Mouse (Mus musculus) embryonic facial prominence, embryonic 15.5 days (tissue): Measurements from ENCODE around the gene Lrp8. TPM values are rescaled to one million over a fixed set of nuclear protein-coding genes. Genes with fewer than 3 reads are reported as not detected.
A peak's percentile ranks its signal among the peaks of the same experiment; 100 is the strongest.

ENCODE experiments used
- ATAC-seq: fragments of 200-750 bp; cut with Nextera tagmentation; 2 replicates; pipeline ENCODE4 v1.8.0; 2017; ENCODE audit warnings: low read depth, moderate TSS enrichment; ENCODE audit not compliant: insufficient number of reproducible peaks, low FRiP score, low TSS enrichment
- H3K27ac ChIP-seq: fragments of 300-500 bp; sonication (generic); replicated peaks from 2 replicates; pipeline ENCODE4 v1.5.1; 2015; ENCODE audit warnings: mild to moderate bottlenecking, inconsistent platforms
- H3K27me3 ChIP-seq: fragments of 300-500 bp; sonication (generic); 2 replicates; pipeline ENCODE4 v1.6.1; 2015; ENCODE audit warnings: inconsistent platforms
- H3K36me3 ChIP-seq: fragments of 300-500 bp; sonication (generic); 2 replicates; pipeline ENCODE4 v1.6.1; 2015; ENCODE audit warnings: mild to moderate bottlenecking, inconsistent platforms
- H3K4me1 ChIP-seq: fragments of 300-500 bp; sonication (generic); 2 replicates; pipeline ENCODE4 v1.6.1; 2015; ENCODE audit warnings: inconsistent platforms
- H3K4me2 ChIP-seq: fragments of 300-500 bp; sonication (generic); replicated peaks from 2 replicates; pipeline ENCODE4 v1.6.1; 2015; ENCODE audit warnings: mild to moderate bottlenecking, inconsistent platforms
- H3K4me3 ChIP-seq: fragments of 300-500 bp; sonication (generic); replicated peaks from 2 replicates; pipeline ENCODE4 v1.5.1; 2015; ENCODE audit warnings: mild to moderate bottlenecking, inconsistent platforms
- H3K9ac ChIP-seq: fragments of 300-500 bp; sonication (generic); 2 replicates; pipeline ENCODE4 v1.6.1; 2015; ENCODE audit warnings: inconsistent platforms
- H3K9me3 ChIP-seq: fragments of 300-500 bp; sonication (generic); replicated peaks from 2 replicates; pipeline ENCODE4 v1.6.1; 2016; ENCODE audit warnings: inconsistent platforms
- WGBS: fragments of 180-500 bp; shearing (Covaris S2); methylation state at CpG from one replicate; pipeline ENCODE4 v1.1.7; 2015; 5-methylcytosine and 5-hydroxymethylcytosine counted together
- polyA plus RNA-seq: library from polyadenylated mRNA; unstranded; fragments of >200 nt; fragmentation: Nextera tagmentation; extraction: Ambion mirVana; gene quantifications from 2 replicates; pipeline ENCODE4 v1.2.1, GENCODE M21; 2015

Lrp8 gene
- polyA plus RNA-seq, 1 experiment from 2014 or later, result 3.5 TPM

- H3K36me3 ChIP-seq, result no peaks in the 10 kb centered on the region
- 89% methylated on average over 3 of the region's 3 CpGs for WGBS
- H3K27me3 ChIP-seq, result no peaks in the 10 kb centered on the region
- no peak for ATAC-seq
- no peaks in the 10 kb centered on the region for H3K4me1 ChIP-seq
- no peak overlapping the region for H3K9ac ChIP-seq
- no peak overlapping the region for H3K27ac ChIP-seq
- H3K4me3 ChIP-seq, result no peak overlapping the region
- no peak overlapping the region for H3K4me2 ChIP-seq
- no peaks in the 10 kb centered on the region for H3K9me3 ChIP-seq
These were observed 8.9 kb downstream of the Lrp8 start for GRCm38 (mm10) chr4:107811006-107811405.

DNA sequence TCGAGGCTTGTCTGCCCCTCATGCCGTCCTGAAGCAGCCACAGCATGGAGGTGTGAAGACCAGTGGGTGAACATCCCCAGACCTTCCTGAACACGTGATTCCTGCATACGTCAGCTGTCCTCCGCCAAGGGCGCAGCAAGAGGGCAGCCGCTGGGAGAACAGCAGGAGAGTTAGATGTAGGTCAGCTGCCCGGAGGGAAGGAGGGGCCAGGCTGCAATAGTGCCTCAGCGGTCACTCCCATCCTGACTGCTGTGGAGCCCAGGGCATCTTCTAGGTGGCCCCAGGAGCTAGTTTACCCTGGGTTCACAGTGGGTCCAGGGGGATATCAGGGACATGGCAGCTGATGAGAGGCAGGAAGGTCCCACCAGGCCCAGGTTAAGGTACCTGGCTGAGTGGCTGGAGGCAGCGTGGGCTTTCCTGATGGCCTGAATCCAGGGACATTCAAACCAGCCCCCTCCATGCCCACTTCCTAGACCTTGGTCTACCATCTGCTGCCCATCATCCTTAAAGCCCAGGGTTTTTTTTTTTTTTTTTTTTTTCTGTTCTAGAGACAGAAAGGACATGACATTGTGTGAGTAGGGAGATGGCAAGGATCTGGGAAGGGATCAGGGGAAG lies 9.8 kb downstream of the Lrp8 start:
- Histone ChIP-seq H3K36me3 (no peaks in the 10 kb centered on the region), H3K4me2 (no peak overlapping the region), H3K27ac (no peak overlapping the region), H3K9me3 (no peaks in the 10 kb centered on the region), H3K4me1 (no peaks in the 10 kb centered on the region), H3K27me3 (no peaks in the 10 kb centered on the region), H3K9ac (no peak overlapping the region), H3K4me3 (no peak overlapping the region)
- 61% methylated on average over 10 of the region's 10 CpGs for WGBS
- no peak for ATAC-seq

DNA sequence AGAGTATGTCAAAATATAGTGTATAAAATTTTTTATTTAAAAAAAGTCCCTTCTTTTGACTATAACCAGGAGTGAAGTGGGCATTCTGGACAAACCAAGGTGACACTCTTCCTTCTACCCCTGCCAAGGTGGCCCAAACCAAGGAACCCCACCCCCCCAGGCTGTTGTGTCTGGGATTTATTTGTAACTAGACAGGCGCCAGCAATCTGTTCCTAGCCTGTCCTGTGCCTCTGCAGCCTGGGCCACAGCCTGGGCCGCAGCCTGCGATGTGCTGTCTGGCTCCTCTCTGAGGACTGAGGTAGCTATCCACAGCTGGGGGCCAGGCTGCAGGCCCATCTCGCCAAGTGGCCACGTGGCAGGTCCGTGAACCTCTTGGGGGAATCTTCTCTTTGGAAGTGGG lies 10.3 kb downstream of the Lrp8 start:
- no peak for ATAC-seq
- H3K36me3 ChIP-seq, result no peaks in the 10 kb centered on the region
- no peak overlapping the region for H3K4me2 ChIP-seq
- WGBS, result 78% methylated on average over 6 of the region's 6 CpGs
- H3K9me3 ChIP-seq, result no peaks in the 10 kb centered on the region
- H3K4me3 ChIP-seq, result no peak overlapping the region
- H3K27ac ChIP-seq, result no peak overlapping the region
- H3K9ac ChIP-seq, result no peak overlapping the region
- peaks cover 4% of the 10 kb centered on the region for H3K4me1 ChIP-seq
- no peaks in the 10 kb centered on the region for H3K27me3 ChIP-seq

GRCm38 (mm10) chr4:107816459-107816858 lies 14.4 kb downstream of the Lrp8 start:
- peaks cover 32% of the 10 kb centered on the region for H3K4me1 ChIP-seq
- no peak overlapping the region for H3K9ac ChIP-seq
- no peak overlapping the region for H3K4me2 ChIP-seq
- WGBS, result 65% methylated on average over 4 of the region's 4 CpGs
- no peaks in the 10 kb centered on the region for H3K9me3 ChIP-seq
- H3K36me3 ChIP-seq, result no peaks in the 10 kb centered on the region
- H3K4me3 ChIP-seq, result no peak overlapping the region
- H3K27ac ChIP-seq, result no peak overlapping the region
- ATAC-seq, result no peak
- H3K27me3 ChIP-seq, result no peaks in the 10 kb centered on the region

DNA sequence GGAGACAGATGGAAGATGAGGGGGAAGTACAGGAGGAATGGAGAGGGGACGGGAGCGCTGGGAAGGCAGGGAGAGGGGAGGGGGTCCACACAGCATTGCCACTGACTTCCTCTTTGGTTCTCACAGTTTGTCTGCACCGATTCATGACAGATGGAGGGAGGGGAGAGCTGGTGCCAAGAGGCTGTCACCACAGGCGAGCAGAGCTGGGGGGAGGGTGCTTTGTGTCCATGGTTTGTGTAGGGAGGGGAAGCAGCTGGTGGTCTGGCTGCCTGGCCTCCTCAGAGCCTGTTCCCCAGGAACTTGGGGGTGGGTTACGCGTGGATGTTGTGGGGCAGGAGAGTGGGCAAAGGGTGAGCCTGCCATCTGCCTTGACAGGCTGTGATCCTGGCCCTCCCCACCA lies 15.4 kb downstream of the Lrp8 start:
- H3K27me3 ChIP-seq, result no peaks in the 10 kb centered on the region

DNA sequence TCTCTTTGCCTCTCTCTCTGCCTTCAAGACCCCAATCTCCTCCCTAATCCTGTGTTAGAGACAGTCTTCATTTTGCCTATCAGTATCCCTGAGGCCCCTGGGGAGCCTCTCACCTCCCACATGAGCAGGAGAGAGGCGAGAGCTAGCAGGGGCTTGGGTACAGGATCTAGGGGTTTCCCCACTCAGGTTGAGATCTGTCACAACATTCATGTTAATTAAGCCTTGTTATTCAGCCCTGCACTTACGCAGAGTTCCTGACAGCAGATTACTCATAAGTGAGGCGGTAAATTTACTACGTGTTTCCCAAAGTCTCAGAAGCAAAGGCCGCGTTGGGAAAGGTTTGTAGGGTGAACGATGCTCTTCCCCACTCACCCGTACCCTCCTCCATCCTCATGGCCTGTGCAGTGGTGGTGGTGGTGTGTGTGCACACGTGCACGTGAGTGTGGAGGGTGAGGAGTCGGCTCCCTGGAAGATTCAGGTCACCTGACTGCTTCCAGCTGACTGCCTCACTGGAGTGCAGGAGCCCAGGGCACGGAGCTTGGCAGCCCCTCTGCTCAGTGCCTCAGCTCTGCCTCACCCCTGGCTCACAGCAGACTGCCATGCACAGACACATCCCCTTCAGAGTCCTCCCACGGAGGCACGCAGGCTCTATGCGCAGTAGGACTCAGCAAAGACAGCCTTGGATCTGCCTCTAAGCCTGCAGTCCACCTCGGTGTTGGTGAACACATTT lies 18.1 kb downstream of the Lrp8 start:
- Histone ChIP-seq H3K27ac (peak overlapping the region; percentile 34; the same call in 1 of the 2 replicates), H3K9ac (no peak overlapping the region), H3K4me2 (no peak overlapping the region), H3K27me3 (no peaks in the 10 kb centered on the region), H3K4me1 (peaks cover 47% of the 10 kb centered on the region), H3K4me3 (no peak overlapping the region), H3K9me3 (no peaks in the 10 kb centered on the region), H3K36me3 (no peaks in the 10 kb centered on the region)
- ATAC-seq, result no peak
- 60% methylated on average over 16 of the region's 16 CpGs for WGBS

More for the DNA sequence above, 15.4 kb downstream of the Lrp8 start:
- no peak overlapping the region for H3K9ac ChIP-seq
- 37% methylated on average over 6 of the region's 6 CpGs for WGBS
- no peak overlapping the region for H3K4me3 ChIP-seq
- no peak overlapping the region for H3K27ac ChIP-seq
- peaks cover 36% of the 10 kb centered on the region for H3K4me1 ChIP-seq
- ATAC-seq, result 0 out of 2 replicates have a peak, but pooled peaks have one; percentile 15
- no peak overlapping the region for H3K4me2 ChIP-seq
- H3K36me3 ChIP-seq, result no peaks in the 10 kb centered on the region
- no peaks in the 10 kb centered on the region for H3K9me3 ChIP-seq

DNA sequence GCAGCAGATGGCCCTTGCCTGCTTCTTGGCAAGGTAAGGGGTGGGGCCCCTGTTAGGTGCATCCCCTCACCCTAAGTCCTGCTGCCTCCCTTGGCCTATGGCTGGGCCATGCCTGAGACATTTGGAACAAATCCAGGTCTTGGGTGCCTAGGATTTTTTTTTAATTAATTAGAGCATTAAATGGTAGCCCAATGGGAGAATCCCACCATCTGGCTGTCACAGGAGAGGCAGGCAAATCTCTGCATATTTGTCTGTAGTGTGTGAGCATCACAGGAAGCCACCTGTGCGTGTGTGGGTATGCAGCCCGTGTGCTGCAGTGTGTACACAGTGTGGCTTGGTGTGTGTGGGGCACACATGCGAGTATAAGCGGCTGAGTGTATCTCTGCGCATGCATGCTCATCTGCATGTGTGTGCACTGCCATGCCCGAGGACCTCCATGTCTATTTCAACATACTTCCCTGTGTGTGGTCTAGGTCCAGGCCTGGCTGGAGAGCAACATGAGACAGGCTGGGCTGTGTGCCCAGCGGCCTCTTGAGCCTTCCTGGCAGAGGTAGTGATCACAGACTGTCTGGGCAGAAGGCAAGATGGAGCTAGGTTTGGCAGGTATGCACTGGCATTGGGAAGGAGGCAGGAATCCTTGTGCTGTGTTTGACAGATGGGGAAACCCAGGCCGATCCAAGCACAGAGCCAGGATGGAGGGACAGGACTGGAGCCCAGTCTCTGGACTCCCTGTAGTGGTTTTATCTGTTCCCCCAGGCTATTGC lies 19.0 kb downstream of the Lrp8 start:
- H3K4me1 ChIP-seq, result peaks cover 47% of the 10 kb centered on the region
- no peak overlapping the region for H3K4me3 ChIP-seq
- H3K9ac ChIP-seq, result no peak overlapping the region
- H3K4me2 ChIP-seq, result no peak overlapping the region
- no peak overlapping the region for H3K27ac ChIP-seq
- no peak for ATAC-seq
- no peaks in the 10 kb centered on the region for H3K9me3 ChIP-seq
- H3K36me3 ChIP-seq, result no peaks in the 10 kb centered on the region
- H3K27me3 ChIP-seq, result no peaks in the 10 kb centered on the region
- 77% methylated on average over 8 of the region's 8 CpGs for WGBS

DNA sequence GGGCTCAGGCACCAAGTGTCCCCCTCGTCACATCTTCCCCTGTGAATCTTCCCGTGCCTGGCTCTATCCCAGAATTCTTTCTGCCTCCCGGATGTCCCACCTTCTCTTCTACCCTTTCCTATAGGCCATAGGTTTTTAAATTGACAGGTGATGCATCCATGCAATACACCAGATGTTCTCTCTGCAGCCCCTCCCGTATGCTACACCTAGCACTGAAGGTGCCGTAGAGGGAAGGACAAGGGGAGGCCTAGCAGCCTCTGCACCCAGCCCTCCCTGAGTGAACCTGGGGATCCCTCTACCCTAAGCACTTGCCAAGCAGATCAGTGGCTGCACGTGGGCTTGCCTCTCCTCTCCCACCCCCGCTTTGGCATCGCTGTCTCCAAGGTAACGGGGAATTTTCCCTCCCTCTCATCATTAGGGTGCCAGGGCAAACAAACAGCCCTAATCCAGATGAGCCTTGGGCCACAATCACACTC lies 20.9 kb downstream of the Lrp8 start:
- Histone ChIP-seq H3K9me3 (no peaks in the 10 kb centered on the region), H3K36me3 (no peaks in the 10 kb centered on the region), H3K9ac (no peak overlapping the region), H3K27me3 (no peaks in the 10 kb centered on the region), H3K4me2 (peak overlapping the region; percentile 19; the same call in 1 of the 2 replicates), H3K4me1 (peaks cover 37% of the 10 kb centered on the region), H3K4me3 (peak overlapping the region; percentile 11), H3K27ac (no peak overlapping the region)
- WGBS, result 46% methylated on average over 9 of the region's 9 CpGs
- ATAC-seq, result no peak

DNA sequence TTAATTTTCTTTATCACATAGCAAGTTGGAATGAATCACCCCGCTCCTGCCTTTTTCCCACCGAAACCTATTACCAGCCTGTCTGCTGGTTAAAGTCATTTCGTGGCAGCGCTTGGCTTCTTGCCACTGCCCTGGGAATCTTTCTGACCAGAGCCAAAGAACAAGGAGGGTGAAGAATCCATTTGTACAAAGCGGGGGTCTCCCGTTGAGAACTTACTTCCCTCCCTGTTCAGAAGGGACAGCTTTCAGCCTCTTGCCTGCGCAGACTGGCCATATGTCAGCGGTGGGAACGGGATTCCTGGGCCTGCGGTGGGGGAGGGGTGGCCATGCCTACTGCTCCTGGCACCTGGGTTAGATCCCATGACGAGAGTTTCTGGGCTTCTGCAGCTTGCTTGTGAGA lies 21.4 kb downstream of the Lrp8 start:
- no peak overlapping the region for H3K4me3 ChIP-seq
- H3K4me1 ChIP-seq, result peaks cover 39% of the 10 kb centered on the region
- H3K9me3 ChIP-seq, result no peaks in the 10 kb centered on the region
- no peaks in the 10 kb centered on the region for H3K27me3 ChIP-seq
- no peaks in the 10 kb centered on the region for H3K36me3 ChIP-seq
- no peak for ATAC-seq
- H3K4me2 ChIP-seq, result no peak overlapping the region
- no peak overlapping the region for H3K27ac ChIP-seq
- H3K9ac ChIP-seq, result no peak overlapping the region
- 44% methylated on average over 11 of the region's 11 CpGs for WGBS

DNA sequence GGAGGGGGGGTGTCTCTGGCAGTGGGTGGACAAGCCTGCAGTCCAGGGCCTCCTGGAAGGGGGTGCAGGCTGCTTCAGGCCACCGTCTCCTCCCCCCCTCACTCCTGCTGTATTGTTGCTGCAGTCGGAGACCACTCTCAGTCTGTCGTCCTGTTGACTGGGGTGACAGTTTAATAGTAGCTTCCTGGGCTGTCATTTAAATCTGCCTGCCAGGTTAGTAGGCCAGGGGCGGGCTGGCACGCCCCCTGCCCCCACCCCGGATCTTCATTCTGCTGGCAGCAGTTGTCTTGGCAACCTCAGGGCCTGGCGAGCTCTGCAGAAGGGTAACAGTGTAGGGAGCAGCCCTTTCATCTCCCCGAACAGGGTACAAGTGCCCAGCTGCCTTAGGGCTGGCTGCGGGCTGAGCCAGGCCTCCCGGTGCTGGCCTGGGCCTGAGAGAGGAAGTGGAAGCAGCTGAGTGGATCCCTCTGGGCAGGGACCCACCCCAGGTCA lies 26.7 kb downstream of the Lrp8 start:
- H3K4me1 ChIP-seq, result peaks cover 36% of the 10 kb centered on the region
- ATAC-seq, result peak; percentile 27; the same call in 1 of the 2 replicates
- H3K27ac ChIP-seq, result no peak overlapping the region
- no peaks in the 10 kb centered on the region for H3K27me3 ChIP-seq
- no peaks in the 10 kb centered on the region for H3K36me3 ChIP-seq
- no peak overlapping the region for H3K4me3 ChIP-seq
- H3K9me3 ChIP-seq, result no peaks in the 10 kb centered on the region
- no peak overlapping the region for H3K9ac ChIP-seq
- no peak overlapping the region for H3K4me2 ChIP-seq
- WGBS, result 24% methylated on average over 10 of the region's 10 CpGs

- ATAC-seq, result no peak
- H3K9ac ChIP-seq, result no peak overlapping the region
- no peak overlapping the region for H3K27ac ChIP-seq
- H3K36me3 ChIP-seq, result no peaks in the 10 kb centered on the region
- H3K4me2 ChIP-seq, result no peak overlapping the region
- peaks cover 35% of the 10 kb centered on the region for H3K4me1 ChIP-seq
- H3K27me3 ChIP-seq, result no peaks in the 10 kb centered on the region
- H3K4me3 ChIP-seq, result no peak overlapping the region
- WGBS, result 51% methylated on average over 2 of the region's 2 CpGs
- H3K9me3 ChIP-seq, result no peaks in the 10 kb centered on the region
These were observed 27.6 kb downstream of the Lrp8 start for GRCm38 (mm10) chr4:107829675-107830074.
